Mouse (Mus musculus): ENCODE data around the gene Zswim1. TPM values are rescaled to one million over a fixed set of nuclear protein-coding genes. Genes with fewer than 3 reads are reported as not detected.

Zswim1 gene
- total and polyA plus RNA-seq, 2 experiments from 2014 or later: 5.4 to 7.4 TPM

GRCm38 (mm10) chr2:164777246-164778014 is 45.1 kb upstream of the Zswim1 start:
- 77% methylated on average over 30 of the region's 30 CpGs for WGBS

GRCm38 (mm10) chr2:164778015-164778287 is 44.5 kb upstream of the Zswim1 start:
- Histone ChIP-seq H3K4me2 (ENCODE audit: low read depth, low read length) (no peak overlapping the region), H3K27ac (ENCODE audit: low read depth) (no peak overlapping the region), H3K27me3 (ENCODE audit: control insufficient read depth, insufficient read depth, low read length) (no peaks in the 10 kb centered on the region), H3K4me3 (ENCODE audit: low read depth, low read length) (no peak overlapping the region), H3K4me1 (ENCODE audit: control insufficient read depth, insufficient read depth) (no peaks in the 10 kb centered on the region; the same call in 1 of the 2 replicates), H3K36me3 (replicated peaks; ENCODE audit: control insufficient read depth, insufficient read depth, low read length) (no peaks in the 10 kb centered on the region), H3K9ac (replicated peaks; ENCODE audit: low read depth, low read length) (no peak overlapping the region), H3K9me3 (replicated peaks; ENCODE audit: control insufficient read depth, low read length) (no peaks in the 10 kb centered on the region)
- TF ChIP-seq EP300 (IDR thresholded peaks at IDR 0.05; ENCODE audit: low read depth) (no peak), CTCF (IDR thresholded peaks at IDR 0.05; ENCODE audit: low read depth) (no peak)
- no peak for DNase-seq (ENCODE audit: low spot score)
- WGBS: 92% methylated on average over 11 of the region's 11 CpGs
- ATAC-seq (ENCODE audit: insufficient read depth, low read depth): no peak

More at GRCm38 (mm10) chr2:164777246-164778014, 45.1 kb upstream of the Zswim1 start:
- no peaks in the 10 kb centered on the region for H3K9me3 ChIP-seq (replicated peaks; ENCODE audit: control insufficient read depth, low read length)
- no peak overlapping the region for H3K4me2 ChIP-seq (ENCODE audit: low read depth, low read length)
- ATAC-seq (ENCODE audit: insufficient read depth, low read depth): no peak
- H3K9ac ChIP-seq (replicated peaks; ENCODE audit: low read depth, low read length): no peak overlapping the region
- H3K4me3 ChIP-seq (ENCODE audit: low read depth, low read length): no peak overlapping the region
- TF ChIP-seq CTCF (IDR thresholded peaks at IDR 0.05; ENCODE audit: low read depth) (no peak), EP300 (IDR thresholded peaks at IDR 0.05; ENCODE audit: low read depth) (no peak)
- no peak for DNase-seq (ENCODE audit: low spot score)
- no peak overlapping the region for H3K27ac ChIP-seq (ENCODE audit: low read depth)
- peaks cover under 1% of the 10 kb centered on the region; the same call in 1 of the 2 replicates for H3K36me3 ChIP-seq (replicated peaks; ENCODE audit: control insufficient read depth, insufficient read depth, low read length)
- no peaks in the 10 kb centered on the region; the same call in 1 of the 2 replicates for H3K4me1 ChIP-seq (ENCODE audit: control insufficient read depth, insufficient read depth)
- no peaks in the 10 kb centered on the region for H3K27me3 ChIP-seq (ENCODE audit: control insufficient read depth, insufficient read depth, low read length)

- Histone ChIP-seq H3K9me3 (replicated peaks; ENCODE audit: control insufficient read depth, low read length) (no peaks in the 10 kb centered on the region), H3K4me1 (ENCODE audit: control insufficient read depth, insufficient read depth) (no peaks in the 10 kb centered on the region; the same call in 1 of the 2 replicates), H3K9ac (replicated peaks; ENCODE audit: low read depth, low read length) (no peak overlapping the region), H3K27ac (ENCODE audit: low read depth) (no peak overlapping the region), H3K27me3 (ENCODE audit: control insufficient read depth, insufficient read depth, low read length) (no peaks in the 10 kb centered on the region), H3K4me2 (ENCODE audit: low read depth, low read length) (no peak overlapping the region), H3K4me3 (ENCODE audit: low read depth, low read length) (no peak overlapping the region), H3K36me3 (replicated peaks; ENCODE audit: control insufficient read depth, insufficient read depth, low read length) (no peaks in the 10 kb centered on the region)
- ATAC-seq (ENCODE audit: insufficient read depth, low read depth): no peak
- TF ChIP-seq CTCF (IDR thresholded peaks at IDR 0.05; ENCODE audit: low read depth) (no peak), EP300 (IDR thresholded peaks at IDR 0.05; ENCODE audit: low read depth) (no peak)
- no peak for DNase-seq (ENCODE audit: low spot score)
- WGBS: 56% methylated on average over 7 of the region's 7 CpGs
Observed at GRCm38 (mm10) chr2:164778809-164779208, 43.7 kb upstream of the Zswim1 start.

- Histone ChIP-seq H3K9ac (replicated peaks; ENCODE audit: low read depth, low read length) (no peak within 1 kb of the TSS), H3K4me3 (ENCODE audit: low read depth, low read length) (no peak within 1 kb of the TSS), H3K36me3 (replicated peaks; ENCODE audit: control insufficient read depth, insufficient read depth, low read length) (no peaks in the 10 kb centered on the region), H3K9me3 (replicated peaks; ENCODE audit: control insufficient read depth, low read length) (no peaks in the 10 kb centered on the region), H3K4me2 (ENCODE audit: low read depth, low read length) (no peak within 1 kb of the TSS), H3K4me1 (ENCODE audit: control insufficient read depth, insufficient read depth) (no peaks in the 10 kb centered on the region; the same call in 1 of the 2 replicates), H3K27me3 (ENCODE audit: control insufficient read depth, insufficient read depth, low read length) (no peaks in the 10 kb centered on the region), H3K27ac (ENCODE audit: low read depth) (no peak within 1 kb of the TSS)
- 76% methylated on average over 8 of the region's 8 CpGs for WGBS
- ATAC-seq (ENCODE audit: insufficient read depth, low read depth): no peak
- TF ChIP-seq CTCF (IDR thresholded peaks at IDR 0.05; ENCODE audit: low read depth) (no peak), EP300 (IDR thresholded peaks at IDR 0.05; ENCODE audit: low read depth) (no peak)
- no peak for DNase-seq (ENCODE audit: low spot score)
Observed at GRCm38 (mm10) chr2:164779481-164780086, 42.9 kb upstream of the Zswim1 start, which contains the start of gene Tnnc2. Tnnc2 (minus strand) TSS chr2:164779967.

- Histone ChIP-seq H3K4me2 (ENCODE audit: low read depth, low read length) (no peak overlapping the region), H3K36me3 (replicated peaks; ENCODE audit: control insufficient read depth, insufficient read depth, low read length) (no peaks in the 10 kb centered on the region), H3K9ac (replicated peaks; ENCODE audit: low read depth, low read length) (no peak overlapping the region), H3K9me3 (replicated peaks; ENCODE audit: control insufficient read depth, low read length) (no peaks in the 10 kb centered on the region), H3K4me3 (ENCODE audit: low read depth, low read length) (no peak overlapping the region), H3K27ac (ENCODE audit: low read depth) (no peak overlapping the region), H3K27me3 (ENCODE audit: control insufficient read depth, insufficient read depth, low read length) (no peaks in the 10 kb centered on the region), H3K4me1 (ENCODE audit: control insufficient read depth, insufficient read depth) (peaks cover 12% of the 10 kb centered on the region)
- DNase-seq (ENCODE audit: low spot score) (no peak), ATAC-seq (ENCODE audit: insufficient read depth, low read depth) (no peak)
- WGBS: 54% methylated on average over 4 of the region's 4 CpGs
- TF ChIP-seq EP300 (IDR thresholded peaks at IDR 0.05; ENCODE audit: low read depth): no peak
- no peak for TF ChIP-seq CTCF (IDR thresholded peaks at IDR 0.05; ENCODE audit: low read depth)
Observed at GRCm38 (mm10) chr2:164781876-164782275, 40.6 kb upstream of the Zswim1 start.
